Mouse (Mus musculus): ENCODE data around the gene St7.
"Not testable (repeated sequence)": the region's sequence is repeated elsewhere in the genome, so short reads cannot be mapped to it uniquely, and the experiment has no call there.

The St7 gene

DNA sequence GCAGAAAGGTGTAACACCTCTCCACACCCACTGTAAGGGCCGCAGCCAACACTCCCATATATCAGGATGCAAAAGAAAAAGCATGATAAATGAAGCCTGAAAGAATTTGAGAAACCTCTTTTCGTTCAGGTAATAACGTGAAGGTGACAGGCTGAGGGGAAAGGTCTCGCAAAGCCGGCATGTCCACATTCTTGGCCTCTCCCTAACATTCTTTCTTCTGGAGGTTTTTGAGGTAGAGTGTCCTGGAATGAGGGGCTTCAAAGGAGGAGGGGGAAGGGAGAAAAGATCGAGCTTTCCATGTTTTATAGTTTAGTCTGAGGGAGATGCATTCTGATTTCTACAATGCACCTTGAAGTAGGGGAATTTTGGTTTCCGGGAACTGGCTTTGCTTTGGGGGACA, at the start of gene St7:
St7 (plus strand) TSS at position 287 of the 400 bp plus-strand sequence.
- no peak for DNase-seq

DNA sequence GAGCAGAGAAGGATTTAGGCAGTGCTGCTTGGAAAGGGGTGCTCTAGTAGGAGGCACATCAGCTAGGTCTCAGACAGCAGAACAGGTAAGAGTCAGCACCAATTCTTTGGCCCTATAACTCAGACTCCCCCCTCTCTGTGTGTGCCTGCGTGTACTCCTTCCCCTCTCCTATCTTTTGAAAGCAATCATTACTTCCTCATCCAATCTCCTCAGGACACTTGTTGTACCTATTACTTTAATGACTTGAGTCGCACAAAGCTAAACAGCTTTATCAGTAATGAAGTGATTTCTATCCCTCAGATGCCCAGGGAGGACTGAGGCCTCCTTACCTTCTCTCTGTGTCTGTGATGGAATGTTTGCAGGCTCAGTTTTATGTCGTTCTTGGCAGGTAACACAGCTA, 46.6 kb upstream of the St7 start:
- no peak for DNase-seq

DNA sequence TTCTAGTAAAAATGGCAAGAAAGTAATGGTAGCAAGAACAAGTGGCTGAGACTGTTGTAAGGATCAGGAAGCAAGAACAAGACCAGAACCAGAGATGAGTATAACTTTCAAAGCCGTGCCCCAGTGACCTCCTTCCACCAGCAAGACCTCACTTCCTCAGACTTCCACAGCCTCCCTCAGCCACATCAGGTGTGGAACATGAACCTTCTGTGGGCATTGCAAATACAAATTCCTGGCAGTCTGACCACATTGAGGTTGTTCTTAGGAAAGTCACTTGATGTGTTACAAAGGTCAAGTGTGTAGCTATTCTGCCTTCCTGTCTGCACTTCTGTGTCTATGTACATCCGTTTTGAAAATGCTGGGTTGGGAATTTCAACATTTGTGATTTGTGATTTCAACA, 40.6 kb upstream of the St7 start:
- no peak for DNase-seq

DNA sequence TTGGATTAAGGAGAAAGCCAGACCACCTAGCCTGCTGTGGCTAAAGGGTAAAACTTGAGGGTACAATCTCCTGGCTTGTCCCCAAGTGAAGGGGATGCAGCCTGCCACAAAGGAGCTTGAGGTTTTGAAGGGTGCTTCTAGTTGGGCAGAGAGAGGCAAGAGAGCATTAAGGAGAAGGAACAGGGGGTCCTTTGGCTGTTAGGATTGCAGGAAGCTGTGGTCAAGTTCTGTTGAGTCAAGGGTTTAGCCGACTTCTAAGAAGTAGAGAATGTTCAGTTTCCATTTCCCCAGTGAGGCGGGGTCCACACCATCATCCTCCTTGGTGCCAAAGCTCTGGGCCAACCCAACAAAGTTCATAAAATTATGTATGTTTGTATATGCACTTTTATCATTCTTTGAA, 37.7 kb upstream of the St7 start:
- no peak for DNase-seq

DNA sequence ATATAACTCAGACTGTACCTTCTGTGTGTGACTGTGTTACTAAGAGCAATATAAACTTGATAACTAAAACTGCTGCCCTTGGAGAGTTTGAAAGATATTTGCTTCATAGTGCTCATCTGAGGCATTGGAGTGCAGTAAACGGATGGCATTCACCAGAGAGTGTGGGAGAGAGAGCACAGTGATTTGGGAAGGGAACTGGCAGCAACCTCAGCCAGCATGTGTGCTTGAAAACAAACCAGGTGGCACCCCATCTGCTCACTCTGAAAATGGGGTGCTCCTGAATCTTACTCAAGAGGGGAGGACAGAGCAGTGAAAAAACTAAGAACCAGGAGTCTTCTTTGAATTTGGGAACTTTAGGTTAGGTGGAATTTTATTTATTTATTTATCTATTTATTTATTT, 35.4 kb upstream of the St7 start:
- no peak for DNase-seq

DNA sequence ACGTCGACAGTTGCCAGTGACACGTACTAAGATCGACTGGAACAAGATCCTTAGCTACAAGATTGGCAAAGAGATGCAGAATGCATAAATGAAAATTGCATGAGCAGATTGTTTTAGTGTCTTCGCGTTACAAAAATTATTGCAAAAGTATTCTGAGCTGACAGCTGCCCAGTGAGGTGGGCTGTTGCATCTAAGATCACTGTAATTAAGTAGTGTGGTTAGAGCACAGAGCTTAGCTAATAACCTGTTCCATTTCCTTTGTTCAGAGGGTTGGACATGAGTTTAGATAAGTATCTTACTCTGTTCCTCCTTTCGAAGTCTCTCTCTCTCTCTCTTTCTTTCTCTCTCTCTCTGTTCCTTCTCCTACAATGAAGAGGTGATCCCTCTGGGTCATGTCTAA, 27.4 kb upstream of the St7 start:
- DNase-seq, result no peak

DNA sequence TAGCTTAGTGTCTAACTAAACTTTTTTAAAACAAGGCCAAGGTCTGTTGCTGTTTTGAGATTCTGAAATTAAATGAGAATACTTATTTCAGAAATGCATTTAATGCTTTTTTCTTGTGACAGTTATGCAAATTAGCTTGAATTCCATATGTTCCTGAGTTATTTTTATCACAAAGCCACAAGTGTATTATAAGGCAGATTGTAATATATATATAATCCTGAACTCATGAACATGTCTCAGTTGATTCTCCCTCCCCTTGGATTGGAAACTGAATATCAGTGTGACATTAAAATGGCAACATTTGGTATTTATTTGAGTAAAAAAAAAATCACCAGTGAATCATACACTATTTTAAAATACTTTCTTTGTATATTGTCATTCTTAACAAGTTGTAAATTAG, 26.7 kb upstream of the St7 start:
- no peak for DNase-seq

DNA sequence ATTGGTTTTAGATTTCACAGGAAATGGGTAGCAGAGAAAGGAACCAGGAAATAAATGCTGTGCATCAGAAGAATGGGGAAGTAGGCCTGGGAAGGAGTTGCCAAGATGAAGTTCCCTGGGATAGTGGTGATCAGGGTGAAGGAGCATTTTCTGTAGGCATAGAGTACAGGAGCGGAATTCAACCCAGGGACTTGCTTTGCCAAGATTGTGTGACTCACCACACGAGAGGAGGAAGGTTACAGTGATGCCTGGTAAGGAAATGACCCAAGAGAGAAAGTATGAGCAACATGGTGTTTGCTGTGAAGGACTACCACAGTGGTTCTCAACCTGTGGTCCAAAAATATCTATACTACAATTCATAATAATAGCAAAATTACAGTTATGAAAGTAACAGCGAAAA, 24.9 kb upstream of the St7 start:
- DNase-seq, result no peak

DNA sequence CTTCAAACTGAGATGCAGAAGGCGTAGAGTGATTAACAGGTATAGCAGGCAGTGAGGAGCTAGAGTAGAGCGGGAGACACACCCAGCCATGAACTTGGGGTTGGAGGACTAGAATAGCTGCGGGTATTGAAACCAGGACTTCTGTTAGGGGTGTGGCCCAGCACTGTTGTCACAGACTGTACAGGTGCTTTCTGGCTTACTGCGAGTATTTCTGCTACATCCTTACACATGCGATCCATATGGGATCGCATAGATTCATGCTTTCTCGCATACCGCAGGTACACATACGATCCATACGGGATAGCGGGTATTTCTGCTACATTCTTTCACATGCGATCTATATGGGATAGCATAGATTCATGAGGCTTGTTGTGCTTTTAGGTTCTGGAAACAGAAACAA, 24.4 kb upstream of the St7 start:
- no peak for DNase-seq

DNA sequence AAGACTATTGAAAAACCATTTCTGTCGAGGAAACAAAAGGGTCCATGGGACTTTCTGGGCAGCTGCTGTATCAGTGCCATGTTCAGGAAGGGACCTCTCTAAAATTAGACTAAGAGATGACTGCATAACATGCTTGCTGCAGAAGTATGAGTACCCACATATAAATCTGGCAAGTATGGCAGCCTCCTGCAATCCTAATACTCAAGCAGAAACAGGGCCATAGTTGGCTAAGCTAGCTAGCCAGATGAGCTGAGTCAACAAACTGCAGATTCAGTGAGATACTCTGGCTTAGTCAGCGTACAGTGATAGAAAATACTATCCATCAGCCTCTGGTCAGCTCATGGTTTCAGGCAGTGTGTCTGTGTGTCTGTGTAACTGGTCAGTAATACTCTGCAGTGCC, 22.9 kb upstream of the St7 start:
- DNase-seq, result no peak

DNA sequence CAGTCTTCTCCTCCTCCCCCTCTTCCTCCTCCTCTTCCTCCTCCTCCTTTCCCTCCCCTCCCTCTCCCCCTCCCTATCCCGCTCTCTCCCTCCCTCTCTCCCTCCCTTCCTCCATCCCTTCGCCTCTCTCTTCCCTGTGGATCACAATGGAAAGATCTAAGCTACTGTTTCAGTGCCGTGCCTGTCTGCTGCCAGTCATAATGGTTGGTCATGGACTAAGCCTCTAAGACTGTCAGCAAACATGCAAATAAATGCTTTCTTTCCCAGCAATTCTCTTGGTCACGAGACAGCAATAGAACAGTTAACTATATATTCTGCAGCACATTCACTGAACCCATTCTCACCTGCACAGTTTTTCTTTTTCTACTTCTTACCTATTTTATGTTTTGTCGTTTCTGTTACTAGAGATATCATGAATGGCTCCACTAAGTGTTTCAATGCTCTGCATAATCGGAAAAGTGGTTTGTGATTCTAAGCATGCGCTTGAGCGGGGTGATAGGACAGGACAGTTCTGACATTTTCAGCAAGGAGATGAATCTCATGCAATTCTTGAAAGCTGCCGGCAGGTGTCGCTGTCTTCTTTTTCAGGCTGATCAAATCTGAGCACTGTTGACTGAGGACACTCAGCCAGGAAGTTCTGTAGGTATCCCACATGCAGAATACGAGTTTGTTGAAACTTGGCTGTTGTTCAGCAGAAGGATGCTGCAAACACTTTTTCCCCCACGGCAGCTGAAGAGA, 17.5 kb upstream of the St7 start:
- peak; percentile 46 for DNase-seq

DNA sequence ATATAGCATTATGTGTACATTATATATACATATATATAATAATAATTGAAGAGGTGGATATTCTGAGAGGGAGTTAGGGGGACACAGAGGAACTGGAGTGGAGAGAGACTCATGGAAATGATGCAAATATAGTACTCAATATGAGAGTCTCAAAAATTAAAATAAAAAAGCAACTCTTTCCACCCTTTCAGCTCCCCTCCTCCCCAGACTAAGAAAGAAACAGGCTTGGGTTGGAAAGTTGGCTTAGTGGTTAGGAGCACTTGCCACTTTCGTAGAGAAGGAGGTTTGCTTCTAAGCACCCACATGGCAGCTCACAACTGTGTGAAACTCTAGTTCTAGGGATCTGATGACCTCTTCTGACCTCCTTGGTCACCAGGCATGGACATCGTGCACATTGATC, 15.7 kb upstream of the St7 start:
- no peak for DNase-seq

DNA sequence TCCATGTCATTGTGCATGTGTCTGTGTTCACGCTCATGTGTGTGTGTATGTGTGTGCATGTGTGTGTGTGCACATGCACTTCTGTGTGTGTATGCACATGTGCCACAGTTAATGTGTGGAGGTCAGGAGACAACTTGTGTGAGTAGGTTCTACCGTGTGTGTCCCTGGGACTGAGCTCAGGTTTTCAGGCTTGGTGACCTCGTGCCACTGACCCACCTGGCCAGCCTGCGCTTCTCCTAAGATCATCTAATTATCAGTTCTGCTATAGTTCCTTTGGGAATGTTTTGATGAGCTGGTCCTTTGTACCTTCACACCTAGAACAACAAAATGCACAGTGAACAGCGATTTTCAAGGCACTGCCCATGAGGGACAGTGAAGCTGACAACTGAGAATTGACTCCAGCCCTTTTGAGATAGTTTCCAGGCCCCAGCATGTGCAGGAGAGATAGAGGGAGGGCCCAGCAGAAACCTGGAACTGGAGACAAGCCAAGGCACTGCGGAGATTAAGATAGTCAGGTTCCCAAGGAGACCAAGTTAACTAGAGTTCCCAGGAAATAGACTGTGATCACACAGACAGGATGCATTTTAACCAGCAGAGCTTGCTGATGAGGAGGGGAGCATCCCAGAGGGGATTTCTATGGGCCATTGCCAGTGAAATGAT, 12.3 kb upstream of the St7 start:
- DNase-seq, result no peak

DNA sequence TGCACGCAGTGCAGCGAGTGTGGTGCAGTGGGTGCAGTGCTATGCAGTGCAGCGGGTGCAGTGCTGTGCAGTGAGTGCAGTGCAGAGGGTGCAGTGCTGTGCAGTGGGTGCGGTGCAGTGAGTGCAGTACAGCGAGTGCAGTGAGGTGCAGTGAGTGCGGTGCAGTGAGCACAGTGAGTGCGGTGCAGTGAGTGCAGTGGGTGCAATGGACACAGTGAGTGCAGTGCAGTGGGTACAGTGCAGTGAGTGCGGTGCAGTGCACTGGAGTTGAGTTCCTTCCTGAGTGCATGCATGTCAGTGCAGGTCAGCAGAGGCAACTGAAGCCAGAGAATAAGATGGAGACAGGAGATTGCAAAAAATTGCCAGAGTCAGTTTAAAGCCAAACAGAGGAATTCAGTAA, 10.9 kb upstream of the St7 start:
- no peak for DNase-seq

DNA sequence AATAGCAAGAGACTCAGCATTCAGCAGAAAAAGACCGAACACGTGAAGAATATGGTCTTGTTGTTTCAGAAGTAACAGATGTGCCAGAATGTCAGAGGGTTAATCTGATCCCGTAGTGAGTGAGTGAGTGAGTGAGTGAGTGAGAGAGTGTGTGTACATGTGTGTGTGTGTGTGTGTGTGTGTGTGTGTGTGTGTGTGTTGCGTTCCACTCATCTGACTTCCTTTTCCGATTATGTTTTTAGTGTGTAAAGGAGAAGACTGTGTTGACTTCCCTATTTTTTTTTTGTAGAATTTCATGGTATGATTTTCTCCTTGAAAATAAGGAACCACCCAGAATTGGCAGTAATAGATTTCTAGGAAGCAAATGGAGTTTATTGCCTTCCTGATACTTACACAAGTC, 4.1 kb upstream of the St7 start:
- no peak for DNase-seq

DNA sequence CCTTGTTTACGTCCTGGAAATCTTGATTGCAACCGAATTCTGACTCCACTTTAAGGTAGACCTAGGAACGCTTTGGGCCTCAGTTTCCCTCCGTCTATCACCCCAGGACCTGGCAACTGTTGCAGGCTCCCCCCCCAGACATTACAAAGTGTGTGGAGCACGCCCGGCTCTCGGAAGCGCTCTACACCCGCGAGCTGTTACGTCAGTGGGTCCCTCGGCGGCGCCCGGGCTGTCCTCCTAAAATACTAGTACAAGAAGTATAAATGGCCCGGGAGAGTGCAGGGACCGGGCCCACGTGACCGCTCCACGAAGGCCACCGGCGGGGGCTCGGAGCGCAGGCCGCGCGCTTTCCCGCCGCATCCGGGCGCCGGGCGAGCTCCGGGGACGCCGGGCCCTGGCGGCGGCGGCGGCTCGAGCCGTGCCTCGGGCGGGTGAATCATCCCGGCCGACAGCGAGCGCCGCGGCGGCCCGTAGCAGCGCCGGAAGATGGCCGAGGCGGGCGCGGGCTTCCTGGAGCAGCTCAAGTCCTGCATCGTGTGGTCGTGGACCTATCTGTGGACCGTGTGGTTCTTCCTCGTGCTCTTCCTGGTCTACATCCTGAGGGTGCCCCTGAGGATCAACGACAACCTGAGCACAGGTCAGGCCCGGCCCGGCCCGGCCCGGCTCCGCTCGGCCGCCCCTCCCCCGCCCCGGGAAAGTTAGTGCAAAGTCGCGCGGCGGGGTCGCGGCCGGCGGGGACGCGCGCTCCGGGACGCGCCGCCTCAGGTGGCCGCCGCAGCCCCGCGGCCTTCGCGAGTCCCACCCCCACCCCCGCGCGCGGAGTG, 1.2 kb downstream of the St7 start:
- peak; percentile 83 for DNase-seq

DNA sequence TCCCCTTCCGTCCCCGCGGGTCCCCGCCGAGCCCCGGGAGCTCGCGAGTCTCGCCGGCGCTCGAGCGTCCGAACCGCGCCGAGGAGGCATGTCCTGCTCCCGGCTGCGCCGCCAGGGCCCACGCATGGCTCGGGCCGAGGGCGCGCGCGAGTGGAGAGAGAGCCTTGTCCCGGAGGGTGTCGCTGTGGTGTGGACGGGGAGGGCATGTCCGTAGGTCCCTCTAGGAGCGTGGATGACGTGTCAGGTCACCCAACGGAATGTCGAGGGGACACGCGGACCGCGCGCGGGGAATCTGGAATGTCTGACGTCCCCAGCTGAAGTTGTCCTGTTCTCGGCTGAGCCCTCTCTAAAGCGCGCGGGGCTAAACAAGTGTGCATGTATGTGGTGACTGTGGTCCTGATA, 1.8 kb downstream of the St7 start:
- peak; percentile 84 for DNase-seq

DNA sequence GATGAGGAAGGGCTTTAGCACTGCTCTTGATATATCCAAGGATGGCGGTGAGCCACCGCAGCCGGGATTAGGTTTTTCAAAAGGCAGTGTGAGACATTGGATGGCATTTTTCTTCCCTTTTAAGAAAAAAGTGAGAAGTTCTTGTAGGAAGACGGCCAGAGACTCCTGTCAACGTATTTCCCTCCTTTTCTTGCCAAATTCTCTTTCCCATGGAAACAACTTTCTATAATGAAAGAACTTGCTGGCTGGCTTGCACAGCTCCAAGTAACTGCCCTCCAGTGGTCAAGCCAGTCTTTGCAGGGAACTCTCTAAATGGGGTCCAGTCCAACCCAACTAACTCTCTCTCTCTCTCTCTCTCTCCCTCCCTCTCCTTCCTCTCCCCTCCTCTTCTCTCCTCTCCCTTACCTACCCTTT, 3.6 kb downstream of the St7 start:
- peak; percentile 70 for DNase-seq

DNA sequence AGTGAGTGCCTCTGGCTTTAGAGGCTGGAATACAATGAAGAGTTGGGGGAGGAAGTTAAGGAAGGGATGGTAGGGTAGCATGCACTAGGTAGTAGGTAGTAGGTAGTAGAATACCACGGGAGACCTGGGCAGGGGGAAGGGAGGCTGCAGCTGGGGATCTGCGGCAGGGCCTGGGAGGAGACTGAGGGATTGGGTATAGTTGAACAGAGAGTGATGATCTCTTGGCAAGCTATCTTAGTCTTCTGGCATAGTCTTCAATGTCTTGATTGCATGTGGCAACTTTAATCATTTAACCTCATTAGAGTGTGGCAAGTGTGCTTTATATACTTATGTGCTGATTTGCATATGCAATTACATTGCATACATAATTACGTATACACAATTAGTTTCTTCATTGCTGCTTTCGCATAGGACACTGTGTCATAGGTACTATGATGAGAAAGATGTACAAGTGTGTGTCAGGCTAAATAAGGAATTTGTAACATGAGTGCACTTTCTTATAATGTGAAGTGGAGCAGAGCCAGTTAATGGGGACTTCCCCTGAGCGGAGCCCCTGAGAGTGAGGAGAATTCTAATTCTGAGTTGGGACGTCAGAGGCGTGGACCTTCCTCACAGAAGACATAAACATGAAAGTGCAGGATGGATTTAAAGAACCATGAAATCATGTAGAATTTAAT, 8.3 kb downstream of the St7 start:
- no peak for DNase-seq

DNA sequence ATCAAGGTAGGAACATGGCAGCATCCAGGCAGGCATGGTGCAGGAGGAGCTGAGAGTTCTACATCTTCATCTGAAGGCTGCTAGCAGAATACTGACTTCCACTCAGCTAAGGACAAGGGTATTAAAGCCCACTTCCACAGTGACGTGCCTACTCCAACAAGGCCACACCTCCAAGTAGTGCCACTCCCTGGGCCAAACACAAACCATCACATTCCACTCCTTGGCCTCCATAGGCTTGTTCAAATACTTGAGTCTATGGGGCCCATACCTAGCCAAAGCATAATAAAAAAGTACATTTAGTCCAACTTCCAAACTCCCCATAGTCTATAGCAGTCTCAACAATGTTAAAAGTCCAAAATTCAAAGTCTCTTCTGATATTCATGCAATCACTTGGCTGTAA, 11.3 kb downstream of the St7 start:
- DNase-seq, result not testable (repeated sequence)

DNA sequence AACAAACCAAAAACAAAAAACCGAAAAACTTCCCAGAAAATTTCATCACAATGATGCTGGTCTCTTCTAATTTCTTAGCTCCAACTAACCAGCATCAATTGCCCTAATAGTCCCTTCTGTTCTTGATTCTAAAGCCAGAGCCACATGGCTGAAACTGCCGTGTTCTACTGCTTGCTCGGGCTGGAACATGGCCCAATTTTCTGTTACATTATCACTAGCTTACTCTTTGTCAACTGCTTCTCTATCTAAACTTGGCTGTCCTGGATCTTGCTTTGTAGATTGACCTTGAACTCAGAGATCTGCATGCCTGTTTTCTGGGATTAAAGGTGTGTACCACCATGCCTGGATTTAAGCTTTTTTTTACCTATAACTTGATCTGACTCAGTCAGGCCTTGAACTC, 13.2 kb downstream of the St7 start:
- no peak for DNase-seq

DNA sequence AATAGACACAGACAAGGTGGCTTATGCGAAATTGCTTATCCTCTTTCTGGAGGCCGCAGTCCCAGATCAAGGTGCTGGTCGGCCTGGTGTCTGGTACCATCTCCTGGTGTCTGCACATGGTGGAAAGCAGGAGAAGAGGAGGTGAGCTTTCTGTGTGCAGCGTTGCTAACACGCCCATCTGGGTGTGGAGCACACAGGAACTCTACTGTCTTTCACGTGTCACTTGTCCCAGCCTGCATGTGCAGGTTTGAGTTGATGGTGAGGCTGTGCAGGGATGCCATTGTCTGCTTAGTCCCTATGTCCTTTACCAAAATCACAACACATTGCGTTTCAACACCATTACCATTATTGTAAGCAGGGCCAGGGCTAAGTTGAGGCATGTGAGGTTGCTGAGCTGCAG, 26.2 kb downstream of the St7 start:
- no peak for DNase-seq

DNA sequence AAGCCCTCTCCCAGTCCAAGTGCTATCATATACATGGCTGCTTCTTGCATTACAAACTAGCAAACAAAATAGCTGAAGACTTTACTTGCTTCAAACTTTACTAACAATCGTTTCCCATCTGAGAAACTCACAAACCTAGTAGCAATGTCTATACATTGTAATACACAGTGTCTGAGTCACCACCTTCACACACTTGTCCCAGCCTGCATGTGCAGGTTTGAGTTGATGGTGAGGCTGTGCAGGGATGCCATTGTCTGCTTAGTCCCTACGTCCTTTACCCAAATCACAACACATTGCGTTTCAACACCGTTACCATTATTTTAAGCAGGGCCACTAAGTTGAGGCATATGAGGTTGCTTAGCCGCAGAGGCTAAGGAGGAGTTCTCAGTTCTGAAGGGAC, 26.7 kb downstream of the St7 start:
- no peak for DNase-seq

DNA sequence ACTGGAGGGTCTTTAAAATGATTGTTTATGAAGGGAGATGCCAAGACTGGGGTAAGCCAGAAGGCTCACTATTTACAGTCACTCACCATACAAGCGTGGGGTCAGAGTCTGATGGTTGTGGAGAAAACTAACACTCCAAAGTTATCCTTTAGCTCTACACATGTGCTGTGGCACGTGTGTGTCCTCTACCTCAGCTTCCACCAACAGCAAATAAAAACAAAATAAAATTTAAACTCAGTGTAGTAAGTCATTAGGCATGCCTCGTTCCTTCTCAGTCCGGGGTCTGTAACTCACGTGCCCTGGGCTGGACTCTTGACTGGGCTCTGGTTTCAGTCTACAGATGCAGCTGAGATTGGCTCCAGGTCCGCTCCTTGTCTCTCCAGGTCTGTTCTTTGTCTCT, 27.3 kb downstream of the St7 start:
- no peak for DNase-seq
